Mouse (Mus musculus) adrenal gland, adult 8-10 months (tissue): ENCODE data around the gene Psmc3ip. TPM values are rescaled to one million over a fixed set of nuclear protein-coding genes. Genes with fewer than 3 reads are reported as not detected.
"Not testable (repeated sequence)": the region's sequence is repeated elsewhere in the genome, so short reads cannot be mapped to it uniquely, and the experiment has no call there.

Experiments
- DNase-seq: peaks from one replicate; pipeline ENCODE4 v3.0.0; 2022
- total RNA-seq, 4 experiments: library from RNA; stranded (reverse); gene quantifications; 2 replicates each; pipeline ENCODE4 v1.2.4; 2022

Psmc3ip gene
- total RNA-seq = 1 to 10 TPM; 3.6 to 5.9 (median 4.2) TPM

DNA sequence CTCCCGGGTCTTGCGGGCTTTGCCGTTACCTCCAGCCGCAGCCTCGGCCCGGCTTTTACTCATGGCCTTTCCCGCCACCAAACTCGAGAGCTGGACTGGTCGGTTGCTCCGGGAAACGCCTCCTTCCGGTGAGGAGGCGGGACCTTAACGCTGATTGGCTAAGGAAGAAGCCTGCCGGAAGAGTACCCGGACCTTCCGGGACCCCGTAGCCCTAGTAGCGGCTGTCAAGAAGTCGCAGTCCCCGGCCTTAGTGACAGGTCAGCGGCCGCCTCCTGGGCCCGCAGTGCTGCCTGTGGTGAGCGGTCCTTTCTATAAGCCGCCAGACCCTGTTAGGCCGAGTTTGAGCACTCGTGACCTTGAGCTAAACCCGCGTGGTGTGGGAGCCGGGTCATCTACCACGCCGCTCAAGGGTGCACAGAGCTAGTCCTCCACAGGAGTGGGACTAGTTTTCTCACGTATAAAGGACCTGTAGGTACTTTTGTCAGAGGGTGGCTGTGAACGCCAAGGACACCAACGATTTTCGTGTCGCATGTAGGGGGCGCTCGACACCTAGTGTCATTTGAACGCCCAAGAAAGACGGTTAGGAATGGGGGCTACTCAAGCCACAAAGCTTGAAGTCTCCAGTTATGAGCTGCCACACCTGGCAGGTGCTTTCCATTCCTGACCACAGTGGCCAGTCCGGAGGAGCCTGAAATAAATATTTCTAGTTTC is at the start of gene Psmc3ip:
TSS of gene Psmc3ip (minus strand) at position 123 of the 711 bp plus-strand sequence.
- peak; percentile 95 for DNase-seq

DNA sequence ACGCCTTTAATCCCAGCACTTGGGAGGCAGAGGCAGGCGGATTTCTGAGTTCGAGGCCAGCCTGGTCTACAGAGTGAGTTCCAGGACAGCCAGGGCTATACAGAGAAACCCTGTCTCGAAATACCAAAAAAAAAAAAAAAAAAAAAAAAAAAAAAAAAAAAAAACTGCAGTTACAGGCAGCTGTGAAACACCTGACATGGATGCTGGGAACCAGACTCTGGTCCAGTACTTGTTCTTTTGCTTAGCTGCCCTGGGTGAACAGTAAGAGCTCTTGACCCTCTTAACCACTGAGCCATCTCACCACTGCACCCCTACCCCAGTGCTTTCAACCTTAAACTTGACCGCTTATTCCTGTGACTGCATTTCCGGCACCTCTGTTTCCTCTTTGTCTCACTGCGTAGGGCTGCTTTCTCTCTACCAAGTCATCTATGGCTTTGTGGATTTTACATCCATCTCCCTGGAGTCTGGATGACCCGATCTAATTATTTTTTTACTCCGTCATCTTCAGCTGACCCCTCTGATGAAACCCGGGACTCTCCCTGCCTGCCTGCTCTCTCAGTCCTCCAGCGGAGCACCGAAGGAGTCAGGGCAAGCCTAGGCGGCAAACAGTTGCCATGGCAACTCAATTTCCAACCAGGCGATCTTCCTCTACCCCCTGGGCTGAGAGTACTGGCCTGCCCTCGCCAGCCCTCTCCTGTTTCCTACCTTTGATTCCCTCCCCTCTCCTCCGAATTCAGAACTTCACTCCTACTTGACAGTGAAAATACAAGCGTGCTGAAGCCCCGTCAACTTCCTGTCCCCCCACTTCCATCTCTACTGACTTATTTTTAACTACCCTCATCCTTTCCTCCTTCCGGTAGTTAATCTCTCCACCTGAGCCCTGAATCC is 48.3 kb upstream of the Psmc3ip start:
- DNase-seq = no peak

DNA sequence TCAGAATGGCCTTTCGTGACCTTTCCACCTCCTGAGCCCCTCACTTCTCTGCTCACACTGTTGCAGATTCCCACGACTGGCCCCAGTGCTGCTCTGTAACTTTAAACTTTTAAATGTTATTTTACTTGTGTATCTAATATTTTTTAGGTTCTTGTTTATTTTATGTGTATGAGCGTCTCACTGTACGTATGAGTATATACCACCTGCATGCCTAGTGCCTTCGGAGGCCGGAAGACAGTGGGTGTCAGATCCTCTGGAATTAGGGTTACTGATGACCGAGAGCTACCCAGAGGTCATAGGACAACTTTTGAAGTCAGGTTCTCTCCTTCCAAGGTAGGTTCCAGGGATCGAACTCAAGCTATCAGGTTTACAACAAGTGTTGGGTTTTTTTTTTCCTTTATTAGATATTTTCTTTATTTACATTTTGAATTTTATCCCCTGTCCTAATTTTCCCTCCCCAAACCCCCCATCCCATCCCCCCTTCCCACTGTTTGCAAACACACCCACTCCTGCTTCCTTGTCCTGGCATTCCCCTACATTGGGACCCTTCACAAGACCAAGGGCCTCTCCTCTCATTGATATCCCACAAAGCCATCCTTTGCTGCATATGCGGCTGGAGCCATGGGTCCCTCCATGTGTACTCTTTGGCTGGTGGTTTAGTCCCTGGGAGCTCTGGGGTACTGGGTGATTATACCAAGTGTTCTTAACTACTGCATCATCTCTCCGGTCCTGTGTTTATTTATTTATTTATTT is 47.2 kb upstream of the Psmc3ip start:
- DNase-seq = no peak

DNA sequence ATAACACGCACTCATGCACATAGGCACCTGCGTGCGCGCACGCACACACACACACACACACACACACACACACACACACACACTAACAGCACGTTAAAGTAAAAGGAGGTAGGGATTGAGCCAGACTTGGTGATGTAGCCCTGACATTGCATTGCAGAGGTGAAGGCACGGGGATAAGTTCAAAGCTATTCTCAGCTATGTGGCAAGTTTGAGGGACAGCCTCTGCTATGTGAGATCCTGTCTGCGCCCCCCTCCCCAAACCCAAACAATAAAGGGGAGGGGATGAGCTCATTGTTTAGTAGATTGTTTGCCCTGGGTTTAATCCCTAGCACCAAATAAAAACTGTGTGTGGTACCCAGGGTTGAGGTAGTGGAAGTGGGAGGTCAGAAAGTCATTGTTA is 45.9 kb upstream of the Psmc3ip start:
- DNase-seq = no peak

DNA sequence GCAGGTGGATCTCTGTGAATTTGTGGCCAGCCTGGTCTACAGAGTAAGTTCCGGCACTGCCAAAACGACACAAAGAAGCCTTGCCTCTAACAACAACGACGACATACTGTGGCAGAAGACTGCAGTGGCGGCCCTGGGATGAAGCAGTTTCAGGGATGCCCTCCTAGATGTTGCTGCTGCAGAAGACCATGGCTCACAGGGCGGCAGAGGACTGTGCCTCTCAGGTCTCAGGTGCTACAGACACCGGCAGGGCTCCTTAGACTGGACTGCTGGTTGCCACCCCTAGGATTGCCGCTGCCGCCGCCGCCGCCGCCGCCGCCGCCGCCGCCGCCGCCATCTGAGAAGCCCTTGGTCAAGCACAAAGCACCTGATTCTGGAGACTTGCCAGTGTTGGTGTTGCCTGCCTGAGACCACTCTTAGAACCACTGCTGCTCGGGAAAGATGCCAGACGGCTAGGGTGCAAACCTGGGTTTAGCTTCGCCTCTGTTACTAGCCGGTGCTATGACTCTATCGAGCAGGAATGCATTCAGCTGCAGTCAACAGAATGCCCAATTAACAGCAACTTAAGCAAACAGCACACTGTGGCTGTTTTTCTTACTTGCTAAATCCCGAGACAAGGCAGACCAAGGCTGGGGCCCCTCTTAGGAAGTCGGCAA is 45.1 kb upstream of the Psmc3ip start:
- no peak for DNase-seq

DNA sequence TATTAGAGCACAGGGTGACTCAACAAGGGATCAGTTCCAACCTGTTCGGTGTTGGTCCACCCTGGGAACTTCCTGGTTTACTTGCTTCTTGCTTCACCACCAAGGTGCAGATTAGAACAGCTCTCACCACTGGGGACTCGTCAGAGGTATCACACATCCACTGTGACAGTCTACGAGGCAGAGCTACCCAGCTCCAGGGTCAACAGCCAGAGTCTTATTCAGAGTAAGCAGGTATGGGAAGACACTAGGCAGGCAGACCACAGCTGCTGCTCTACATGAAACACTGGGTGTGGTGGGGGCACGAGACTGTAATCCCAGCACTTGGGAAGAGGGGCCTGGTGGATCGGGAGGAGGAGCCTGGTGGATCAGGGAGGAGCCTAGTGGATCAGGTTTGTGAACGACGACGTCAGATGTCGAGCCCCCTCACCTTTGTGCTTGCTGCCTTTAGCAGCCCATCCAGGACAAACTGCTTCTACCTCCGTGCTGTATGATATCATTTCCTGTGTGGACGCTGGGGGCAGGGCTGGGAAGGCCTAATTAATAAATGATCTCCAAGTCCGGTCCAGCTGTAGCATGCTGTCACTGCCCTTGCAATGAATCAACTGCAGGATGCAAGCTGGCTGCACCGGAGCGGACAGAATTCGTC is 43.4 kb upstream of the Psmc3ip start:
- peak; percentile 60 for DNase-seq

DNA sequence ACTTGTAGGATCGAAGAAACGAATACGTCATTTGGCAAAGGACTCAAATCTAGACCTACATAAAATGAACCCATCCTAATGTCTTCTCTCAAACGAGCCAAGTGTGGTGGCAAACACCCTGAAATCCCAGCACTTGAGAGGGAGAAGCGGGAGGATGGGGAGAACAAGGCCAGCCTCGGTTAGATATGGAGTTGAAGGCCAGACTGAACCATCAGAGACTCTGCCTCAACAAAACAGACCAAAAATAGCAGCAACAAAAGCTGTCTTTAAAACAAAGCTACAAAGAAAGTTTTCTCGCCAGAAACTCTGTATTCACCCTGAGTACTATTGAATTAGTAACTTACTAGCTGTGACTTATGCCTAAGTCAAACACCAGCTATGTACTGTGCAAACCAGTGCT is 41.8 kb upstream of the Psmc3ip start:
- DNase-seq = no peak

DNA sequence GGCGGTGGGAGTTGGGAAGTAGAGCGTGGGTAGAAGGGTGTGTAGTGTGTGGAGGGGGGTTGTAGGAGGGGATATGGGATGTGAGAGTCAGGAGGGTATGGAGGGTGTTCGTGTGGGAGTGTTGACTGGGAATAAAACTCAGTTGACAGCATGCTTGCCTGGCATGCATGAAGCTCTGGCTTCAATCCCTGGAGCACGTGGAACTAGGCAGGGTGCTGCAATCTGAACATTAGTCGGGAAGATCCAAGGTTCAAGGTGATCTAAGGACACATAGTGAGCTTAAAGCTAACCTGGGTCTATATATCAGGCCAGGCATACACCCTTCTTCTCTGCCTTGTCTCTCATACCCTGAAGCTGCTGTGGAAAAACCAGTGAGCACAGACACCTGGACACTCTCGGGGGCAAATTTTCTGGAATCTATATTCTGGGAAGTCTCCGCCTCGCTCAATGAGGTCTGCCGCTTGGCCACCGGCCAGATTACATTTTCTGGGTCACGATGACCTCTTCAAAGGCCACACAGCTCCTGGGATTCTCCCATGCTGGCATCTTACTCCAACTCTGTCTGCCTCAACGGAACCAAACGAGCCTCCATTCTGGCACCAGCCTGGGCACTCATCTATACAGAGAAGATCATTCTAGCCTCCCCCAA is 39.1 kb upstream of the Psmc3ip start:
- DNase-seq = peak; percentile 77

DNA sequence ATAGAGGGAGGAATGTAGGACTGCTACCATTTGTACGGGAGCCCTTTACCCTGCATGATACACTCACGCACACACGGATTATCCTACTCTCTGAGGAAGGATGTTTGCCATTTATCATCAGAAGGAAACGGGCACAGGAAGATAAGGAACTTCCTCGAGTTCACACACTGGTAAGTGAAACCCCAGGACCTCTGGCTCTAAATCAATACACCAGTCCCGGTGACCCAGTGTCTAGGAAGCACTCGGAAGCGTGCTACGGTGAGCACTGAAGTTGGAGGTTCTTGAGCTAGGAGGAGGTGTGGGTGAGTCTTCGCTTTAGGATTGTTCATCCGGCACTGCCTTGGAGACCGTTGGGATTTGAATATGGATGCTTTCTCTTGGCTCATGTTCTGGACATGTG is 37.8 kb upstream of the Psmc3ip start:
- DNase-seq = no peak

DNA sequence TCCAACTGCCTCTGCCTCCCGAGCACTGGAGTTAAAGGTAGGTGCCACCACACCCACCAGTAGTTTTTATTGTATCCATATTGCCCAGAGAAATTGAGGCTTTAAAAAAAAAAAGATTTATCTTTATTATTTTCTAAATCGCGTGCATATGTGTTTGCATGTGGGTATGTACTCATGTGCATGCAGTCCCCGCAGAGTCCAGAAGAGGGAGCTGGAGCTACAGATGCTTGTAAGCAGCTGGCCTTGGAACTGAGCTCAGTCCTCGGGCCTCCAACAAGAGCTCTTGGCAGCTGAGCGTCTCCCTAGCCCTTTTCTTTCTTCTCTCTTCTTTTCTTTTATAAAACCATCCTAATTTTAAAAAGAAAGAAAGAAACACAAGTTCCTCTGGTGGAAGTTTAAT is 36.5 kb upstream of the Psmc3ip start:
- DNase-seq = no peak

DNA sequence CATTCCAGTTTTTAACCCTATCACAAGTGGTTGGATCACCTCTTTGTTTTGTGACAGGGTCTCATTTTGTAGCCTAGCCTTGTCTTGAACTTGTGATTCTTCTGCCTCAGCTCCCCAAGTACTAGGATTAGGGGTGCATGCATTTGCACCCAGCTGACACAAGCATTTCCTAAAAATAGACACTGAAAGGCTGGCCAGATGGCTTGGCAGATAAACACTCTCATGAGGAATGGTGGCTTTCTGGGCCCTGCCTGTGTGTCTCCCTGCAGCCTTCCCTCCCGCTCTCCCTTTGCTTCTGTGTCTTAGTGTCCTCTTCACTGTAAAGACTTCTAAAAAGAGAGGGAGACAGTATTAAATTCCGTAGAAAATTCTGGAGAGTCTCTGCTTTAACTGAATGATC is 36.0 kb upstream of the Psmc3ip start:
- DNase-seq = no peak

DNA sequence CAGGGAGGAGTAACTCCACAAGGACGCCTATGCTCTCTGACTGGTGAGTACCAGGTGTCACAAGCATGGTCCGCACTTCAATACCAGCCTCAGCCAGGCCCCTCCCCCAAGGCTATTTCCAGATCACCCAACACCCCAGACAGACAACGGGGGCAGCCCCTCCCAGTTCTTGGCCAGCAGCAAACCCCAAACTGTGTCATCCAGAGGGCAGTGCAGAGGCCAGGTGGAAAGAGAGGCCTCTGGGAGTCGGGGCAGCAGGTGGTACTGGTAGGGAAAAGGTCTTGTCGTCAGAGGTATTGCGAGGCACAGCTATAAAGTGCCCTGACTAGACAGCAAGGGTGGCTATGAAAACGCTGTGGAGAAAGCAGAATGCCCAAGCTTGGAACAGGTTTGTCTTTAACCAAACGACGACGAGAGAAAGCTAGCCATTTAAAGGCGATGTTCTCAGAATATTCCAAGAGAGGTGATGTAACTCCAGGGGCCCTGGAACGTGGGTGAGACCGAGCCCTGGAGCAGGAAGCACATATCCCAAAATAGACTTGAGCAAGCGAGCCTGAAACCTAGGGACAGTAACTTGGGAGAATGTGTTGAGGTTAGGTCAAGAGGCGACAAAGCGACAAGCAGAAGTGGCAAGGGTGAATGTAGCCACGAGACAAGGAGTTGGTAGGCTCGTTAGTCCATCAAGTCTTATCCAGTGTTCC is 35.0 kb upstream of the Psmc3ip start:
- no peak for DNase-seq

DNA sequence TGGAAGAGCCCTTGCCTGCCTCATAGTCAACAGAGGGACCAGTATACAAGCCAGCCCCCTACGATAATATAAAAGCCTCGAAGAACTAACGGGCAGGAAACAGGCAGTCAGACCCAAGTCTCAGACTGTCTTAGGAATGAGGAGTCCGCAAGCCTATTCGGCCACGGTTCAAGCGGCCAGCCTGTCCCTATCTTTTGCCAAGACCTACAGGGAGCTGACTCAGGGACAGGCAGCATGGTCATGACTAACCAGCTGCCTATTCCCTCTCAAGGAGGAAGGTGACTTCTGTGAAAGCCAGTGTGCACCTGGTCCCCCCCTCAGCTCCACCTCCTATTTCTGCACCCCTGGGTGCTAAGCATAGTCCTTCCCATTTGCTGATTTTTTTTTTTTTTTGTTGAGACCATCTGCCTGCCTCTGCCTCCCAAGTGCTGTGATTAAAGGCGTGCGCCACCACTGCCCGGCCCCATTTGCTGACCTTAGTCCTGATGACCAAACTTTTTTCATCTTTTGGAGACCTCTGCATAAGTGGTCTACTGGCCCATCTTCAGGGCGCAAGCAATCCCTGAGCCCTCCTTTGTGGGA is 33.9 kb upstream of the Psmc3ip start:
- no peak for DNase-seq

DNA sequence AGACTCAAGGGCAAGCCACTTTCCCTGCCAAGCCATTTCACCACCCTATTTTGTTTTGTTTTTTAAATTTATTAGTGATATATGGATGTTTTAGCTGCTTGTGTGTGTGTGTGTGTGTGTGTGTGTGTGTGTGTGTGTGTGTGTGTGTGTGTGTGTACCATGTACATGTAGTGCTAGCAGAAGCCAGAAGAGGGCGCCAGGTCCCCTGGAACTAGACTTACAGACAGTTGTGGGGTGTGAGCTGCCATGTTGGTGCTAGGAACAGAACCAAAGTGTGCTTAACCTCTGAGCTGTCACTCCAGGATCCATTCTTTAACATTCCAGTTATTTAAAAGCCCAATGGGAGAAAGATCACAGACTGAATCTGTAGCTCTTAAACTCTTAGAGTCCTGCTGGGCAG is 31.8 kb upstream of the Psmc3ip start:
- no peak for DNase-seq

DNA sequence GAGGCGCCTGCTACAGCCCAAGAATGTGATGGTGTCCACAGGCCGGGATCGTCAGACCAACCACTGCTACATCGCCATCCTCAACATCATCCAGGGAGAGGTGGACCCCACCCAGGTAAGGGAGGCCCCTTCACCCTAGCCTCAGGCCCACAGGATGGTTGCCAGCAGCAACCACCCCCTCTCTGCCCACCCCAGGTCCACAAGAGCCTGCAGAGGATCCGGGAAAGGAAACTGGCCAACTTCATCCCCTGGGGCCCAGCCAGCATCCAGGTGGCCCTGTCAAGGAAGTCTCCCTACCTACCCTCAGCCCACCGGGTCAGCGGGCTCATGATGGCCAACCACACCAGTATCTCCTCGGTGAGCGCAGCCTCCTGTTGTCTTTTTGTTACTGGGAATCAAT is 29.8 kb upstream of the Psmc3ip start:
- not testable (repeated sequence) for DNase-seq

DNA sequence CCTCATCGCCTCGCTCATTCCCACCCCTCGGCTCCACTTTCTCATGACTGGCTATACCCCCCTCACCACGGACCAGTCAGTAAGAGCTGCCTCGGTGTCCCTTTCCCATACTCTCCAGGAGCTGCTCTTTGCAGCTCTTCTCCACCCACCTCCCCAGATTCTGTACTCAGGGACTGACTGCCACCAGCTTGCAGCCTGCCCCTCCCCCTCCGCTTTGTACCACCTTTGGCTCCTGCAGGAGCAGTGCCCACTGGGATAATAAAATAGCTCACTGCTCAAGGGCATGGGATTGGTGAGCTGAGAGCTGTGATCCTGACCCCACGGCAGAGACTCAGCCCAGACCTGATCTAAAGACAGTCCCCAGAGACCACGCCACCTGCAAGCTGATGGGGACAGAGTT is 29.3 kb upstream of the Psmc3ip start:
- not testable (repeated sequence) for DNase-seq

DNA sequence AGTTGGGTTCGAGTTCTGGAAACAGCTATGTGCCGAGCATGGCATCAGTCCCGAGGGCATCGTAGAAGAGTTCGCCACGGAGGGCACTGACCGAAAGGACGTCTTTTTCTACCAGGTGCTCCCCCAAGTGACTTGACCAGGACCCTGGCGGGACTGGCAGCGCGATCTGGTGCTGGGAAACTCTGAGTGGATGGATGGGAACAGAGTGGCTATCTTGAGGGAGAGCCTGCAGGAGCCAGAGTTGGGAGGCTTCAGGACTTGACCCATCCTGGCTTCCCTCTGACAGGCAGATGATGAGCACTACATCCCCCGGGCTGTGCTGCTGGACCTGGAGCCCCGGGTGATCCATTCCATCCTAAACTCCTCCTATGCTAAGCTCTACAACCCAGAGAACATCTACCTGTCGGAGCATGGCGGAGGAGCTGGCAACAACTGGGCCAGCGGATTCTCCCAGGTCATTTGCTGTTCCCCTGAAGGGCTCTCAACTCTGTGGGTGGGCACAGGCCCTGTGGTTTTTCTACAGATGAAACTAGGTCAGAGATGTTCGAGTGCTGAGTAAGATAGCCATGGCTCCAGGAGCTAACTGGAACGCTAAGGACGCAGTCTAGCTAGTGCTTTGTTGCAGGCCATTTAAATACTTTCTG is 25.4 kb upstream of the Psmc3ip start:
- DNase-seq = no peak

DNA sequence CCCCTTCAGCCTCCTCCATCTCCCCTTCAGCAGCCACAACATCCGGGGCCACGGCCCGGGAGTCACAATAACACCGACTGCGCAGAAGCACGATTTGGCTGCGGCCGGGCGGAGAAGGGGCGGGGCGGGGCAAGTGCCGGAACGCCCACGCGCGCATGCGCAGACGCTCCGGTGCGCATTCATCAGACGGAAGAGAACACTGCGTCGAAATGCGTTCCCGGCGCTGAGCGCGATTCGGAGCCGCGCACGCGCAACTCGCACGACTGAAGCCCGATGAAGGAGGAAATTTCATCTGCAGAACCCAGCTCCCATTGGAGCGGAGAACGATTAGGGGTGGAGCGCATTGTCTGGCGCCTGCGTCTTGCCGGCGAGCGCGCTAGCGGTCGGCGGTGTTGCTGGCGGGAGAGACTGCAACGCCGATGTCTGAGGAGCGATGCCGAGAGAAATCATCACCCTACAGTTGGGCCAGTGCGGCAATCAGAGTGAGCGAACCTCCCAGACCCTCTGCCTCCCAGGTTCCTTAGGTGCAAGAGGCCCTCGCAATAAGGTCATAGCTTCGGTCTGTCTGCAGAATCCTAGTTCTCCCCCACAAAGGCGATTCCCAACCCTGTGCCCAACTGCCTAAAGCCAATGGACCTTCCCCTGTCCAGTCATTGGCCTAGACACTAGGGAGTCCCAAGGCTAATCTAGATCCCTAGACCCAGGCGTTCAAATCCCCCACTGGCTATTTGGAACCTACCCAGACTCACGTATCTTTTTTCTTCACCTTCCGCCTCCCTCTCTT is 24.7 kb upstream of the Psmc3ip start, which contains the start of the genes Retreg3 and Tubg1:
TSS of gene Retreg3 (minus strand) at position 133 of the 784 bp plus-strand sequence.
TSS of gene Tubg1 (plus strand) at position 178 of the 784 bp plus-strand sequence.
- peak; percentile 98 for DNase-seq
